Mouse (Mus musculus) embryo, embryonic 11.5 days (tissue): ENCODE measurements around the gene Vmn1r68.
A peak's percentile ranks its signal among the peaks of the same experiment; 100 is the strongest.

ENCODE experiments used
- DNase-seq: peaks from one replicate; pipeline ENCODE4 v3.0.0-alpha.2; 2012; ENCODE audit warnings: low read depth, low spot score

Vmn1r68 gene

DNA sequence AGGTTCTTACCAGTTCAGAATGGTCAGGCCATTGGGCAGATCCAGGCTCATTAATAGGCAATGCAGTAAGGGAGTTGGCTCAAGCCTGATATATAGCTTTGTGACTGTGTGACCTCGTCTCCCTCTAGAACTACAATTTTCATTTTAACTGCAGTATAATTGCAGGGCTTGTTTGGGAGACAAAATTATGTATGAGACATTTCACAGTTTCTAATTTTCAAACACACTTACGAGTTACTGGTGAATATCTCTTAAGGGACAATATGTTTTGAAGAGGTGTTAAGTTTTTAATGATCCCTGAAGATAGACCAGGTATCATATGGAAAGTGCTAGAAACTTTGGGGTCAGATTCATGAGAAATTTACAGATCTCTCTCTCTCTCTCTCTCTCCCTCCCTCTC is at the start of gene Vmn1r68:
TSS of gene Vmn1r68 (minus strand) at position 101 of the 400 bp plus-strand sequence.
- no peak for DNase-seq

DNA sequence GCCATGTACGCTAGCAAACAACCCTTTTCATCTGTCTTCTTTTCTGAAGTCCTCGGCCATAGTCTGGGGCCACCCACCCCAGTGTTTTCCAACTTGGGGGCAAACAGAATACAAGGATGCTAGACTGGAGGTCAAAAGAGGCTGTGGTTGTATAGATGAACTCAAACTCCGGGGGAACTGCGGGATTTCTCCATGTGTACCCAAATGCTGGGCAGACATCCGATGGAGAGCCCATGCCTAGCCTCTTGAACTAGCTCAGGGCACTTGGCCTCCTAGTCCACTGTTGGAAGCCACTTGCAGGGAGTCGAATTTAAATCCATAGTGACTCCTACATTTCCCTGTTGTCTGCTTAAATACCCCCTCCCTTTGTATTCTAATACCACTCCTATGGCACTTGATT is 62.7 kb downstream of the Vmn1r68 start:
- no peak for DNase-seq

DNA sequence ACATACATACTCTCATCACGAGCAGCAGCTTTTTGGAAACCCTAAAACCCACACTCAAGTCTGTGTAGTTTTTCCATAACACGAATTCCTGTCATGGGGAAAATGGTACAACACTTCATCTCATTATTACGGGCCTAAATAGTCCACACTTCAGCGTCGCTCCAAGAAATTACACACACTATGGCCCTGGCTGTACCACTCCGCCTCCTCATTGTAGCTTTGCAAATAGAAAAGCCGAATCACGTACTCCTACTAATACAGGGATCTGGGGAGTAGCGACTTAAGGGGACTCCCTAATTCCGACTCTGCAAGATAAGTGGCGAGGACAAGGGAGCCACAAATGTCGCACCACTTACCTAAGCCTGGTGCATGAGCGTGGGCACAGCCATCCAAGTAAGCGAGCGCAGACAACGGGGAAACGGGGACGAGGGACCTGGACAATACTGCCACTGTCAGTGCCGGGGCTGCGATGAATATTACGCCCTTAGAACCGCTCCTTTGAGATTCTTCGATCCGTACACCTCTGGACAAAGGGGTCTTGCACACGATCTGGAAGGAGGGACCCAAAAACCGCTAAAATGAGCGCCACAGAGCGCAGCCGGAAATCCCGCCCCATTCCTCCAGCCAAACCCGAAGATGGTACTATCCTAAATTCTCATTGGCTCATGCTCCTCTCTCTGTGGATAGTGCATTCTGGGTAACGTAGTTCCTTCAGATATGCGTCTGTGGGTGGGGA is 63.3 kb downstream of the Vmn1r68 start, which contains the start of gene Zik1:
TSS of gene Zik1 (minus strand) at position 609 of the 736 bp plus-strand sequence.
- peak; percentile 67 for DNase-seq

DNA sequence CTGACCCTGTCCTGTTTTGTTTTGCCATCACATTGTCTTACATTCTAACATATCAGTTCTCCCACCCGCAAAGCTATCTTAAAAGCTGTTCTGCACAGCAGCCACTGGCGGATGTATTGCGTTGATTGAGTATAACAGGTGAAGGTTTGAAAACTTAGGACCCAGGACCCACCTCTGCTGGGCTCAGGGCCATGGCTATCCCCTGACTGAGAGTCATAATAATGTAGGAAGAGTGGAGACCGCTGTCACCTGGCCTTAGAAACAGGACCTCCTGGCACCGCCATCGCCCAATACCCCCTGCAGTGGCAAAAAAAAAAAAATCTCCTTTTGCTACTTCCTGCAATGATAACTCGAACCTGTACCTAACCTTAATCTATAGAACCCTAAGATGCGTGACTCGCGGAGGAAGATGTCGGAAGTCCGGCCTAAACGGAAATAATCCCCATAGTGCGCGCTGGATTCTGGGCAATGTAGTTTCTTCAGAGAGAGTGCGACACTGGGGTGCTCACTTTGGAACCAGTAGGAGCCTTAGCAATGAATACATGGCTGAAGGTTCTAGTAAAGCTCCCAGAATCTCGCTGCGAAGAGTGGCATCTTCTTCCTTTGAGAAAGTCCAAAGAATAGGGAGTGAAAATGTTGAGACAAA is 77.6 kb downstream of the Vmn1r68 start:
- no peak for DNase-seq

DNA sequence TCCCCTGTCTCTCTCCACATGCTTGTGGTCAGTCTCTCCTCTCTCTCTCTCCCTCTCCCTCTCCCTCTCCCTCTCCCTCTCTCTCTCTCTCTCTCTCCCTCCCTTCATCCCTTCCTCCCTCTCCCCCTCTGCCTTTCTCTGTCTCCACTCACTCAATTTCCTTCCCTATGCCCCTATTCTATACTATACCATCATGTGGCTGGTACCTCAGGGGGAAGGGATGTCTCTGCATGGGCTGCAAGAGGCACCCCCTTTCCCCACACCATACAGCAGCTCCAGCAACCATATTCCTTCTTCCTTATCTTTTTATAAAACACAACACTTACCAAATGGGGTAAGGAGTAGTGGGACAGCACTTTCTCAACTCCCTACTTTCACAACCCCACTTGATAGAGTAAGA is 78.5 kb downstream of the Vmn1r68 start:
- DNase-seq: no peak

DNA sequence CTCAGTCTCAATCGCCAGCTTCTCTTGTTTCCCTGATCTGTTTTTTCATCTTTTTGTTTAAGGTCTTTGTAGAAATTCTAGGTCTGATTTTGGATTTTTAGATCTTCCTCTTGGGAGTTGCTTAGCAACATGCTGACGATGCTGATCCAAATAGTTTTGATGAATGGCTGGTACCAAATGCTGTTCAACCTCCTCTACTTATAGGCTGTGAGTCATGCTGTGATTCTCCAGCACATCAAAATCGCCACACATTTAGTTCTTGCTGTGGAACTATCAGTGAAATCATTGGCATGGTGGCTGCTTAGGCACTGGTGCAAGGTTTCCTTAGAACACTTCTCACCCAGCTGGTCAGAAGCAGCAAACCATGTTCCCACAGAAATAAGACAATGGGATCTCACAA is 100.1 kb downstream of the Vmn1r68 start:
- DNase-seq: no peak
